Mouse (Mus musculus) gastrocnemius, adult 18-20 months (tissue): Measurements from ENCODE around the gene Ccdc187. TPM values are rescaled to one million over a fixed set of nuclear protein-coding genes. Genes with fewer than 3 reads are reported as not detected.

ENCODE experiments used
- DNase-seq: peaks from one replicate; pipeline ENCODE4 v3.0.0; 2021; ENCODE audit warnings: low spot score
- total RNA-seq, 2 experiments: library from RNA; stranded (reverse); gene quantifications; 2 replicates each; pipeline ENCODE4 v1.2.3; 2021

The Ccdc187 gene
- total RNA-seq, 2 experiments from 2014 or later: not detected

GRCm38 (mm10) chr2:26316576-26317246 is 22.4 kb upstream of the Ccdc187 start:
- peak; percentile 49 for DNase-seq

DNA sequence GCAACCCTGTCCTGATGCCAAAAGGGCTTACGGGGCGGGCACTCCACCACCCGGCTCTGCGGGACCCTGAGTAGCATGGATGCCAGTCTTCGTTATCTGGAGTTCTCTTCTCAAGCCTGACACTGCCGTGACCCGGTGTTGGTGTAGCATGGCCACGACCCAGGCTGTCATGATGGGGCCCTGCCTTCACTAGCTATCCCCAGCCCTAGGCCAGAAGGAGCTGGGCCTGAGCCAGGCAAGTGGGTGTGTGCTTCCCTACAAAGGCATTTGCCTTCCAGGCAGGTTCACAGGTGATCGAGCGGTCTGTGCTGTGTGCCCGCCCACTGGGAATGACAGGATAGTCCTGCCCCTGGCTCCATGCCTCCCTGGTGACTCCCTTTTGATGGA is 21.6 kb upstream of the Ccdc187 start:
- peak; percentile 39 for DNase-seq

DNA sequence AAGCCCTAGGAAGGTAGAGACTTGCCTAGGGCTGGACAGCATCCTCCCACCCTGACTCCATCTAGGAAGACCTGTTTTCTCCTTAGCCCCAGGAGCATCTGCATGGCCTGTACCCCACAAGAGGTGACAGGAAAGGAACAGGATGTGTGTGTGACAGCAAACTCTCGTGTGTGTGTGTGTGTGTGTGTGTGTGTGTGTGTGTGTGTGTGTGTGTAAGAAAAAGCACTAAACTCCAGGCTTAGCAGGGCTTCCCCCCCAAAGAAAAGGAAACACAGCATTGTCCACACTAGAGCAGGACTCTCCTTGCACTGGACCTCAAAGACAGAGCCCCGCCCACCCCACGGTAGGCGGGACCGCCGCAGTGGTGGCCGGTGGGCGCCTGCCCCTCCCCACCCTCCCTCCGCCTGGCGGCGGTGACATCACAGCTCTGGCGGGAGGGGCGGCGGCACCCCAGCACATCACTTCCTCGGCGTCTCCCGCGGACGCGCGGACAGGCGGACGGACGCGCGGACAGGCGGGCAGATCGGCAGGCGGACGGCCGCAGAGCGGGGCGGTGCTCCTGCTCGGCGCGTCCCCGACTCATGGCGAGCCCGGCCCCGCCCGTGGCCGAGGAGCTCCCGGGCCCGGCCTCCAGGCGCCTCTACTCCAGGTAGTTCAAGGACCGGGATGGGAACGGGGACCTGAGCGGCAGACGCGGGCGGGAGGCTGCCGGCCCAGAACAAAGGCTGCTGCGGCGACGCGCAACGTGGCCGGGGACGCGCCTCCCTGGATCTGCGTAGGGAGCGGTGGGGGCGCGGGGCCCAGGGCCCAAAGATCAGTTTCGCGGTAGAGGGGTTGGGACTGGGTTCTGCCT is 20.9 kb upstream of the Ccdc187 start, which contains the start of gene Gpsm1:
Gene Gpsm1 (plus strand): TSS at position 444 of the 853 bp plus-strand sequence.
- peak; percentile 70 for DNase-seq

GRCm38 (mm10) chr2:26314281-26315071 is 20.1 kb upstream of the Ccdc187 start:
- DNase-seq: peak; percentile 52

DNA sequence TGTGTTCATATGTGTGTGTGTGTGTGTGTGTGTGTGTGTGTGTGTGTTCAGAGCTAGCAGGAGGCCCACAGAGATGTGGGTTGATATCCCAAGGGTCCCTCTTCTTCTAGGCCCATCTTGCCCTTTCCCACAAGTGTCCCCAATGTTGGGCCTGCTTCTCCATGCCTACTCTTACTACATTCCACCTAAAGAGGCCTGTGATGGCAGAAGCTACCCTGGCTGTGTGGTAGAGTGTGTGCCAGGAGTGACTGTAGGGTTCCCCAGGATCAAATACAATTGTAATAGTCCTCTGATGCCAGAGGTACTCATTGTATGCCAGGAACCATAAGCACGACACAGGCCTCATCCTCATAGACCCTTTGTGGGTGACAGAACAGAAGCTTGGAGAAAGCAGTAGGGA is 19.0 kb upstream of the Ccdc187 start:
- no peak for DNase-seq

DNA sequence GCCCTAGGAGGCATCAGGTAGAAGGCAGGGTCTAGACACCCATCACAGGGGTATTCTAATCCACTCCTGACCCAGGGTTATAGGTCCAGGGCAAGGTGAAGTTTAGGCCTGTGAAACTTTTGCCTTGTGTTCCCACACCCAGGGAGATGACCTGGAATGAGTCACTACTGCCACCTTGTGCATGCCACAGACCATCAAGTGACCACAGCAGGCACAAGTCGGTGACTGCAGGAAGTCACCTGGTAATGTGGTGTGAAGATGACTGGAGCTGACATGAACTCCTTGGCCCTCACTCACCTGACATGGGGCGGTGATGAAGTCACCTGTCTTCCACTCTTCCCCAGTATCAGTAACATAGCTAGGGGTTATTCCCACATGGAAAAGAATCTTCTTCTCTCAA is 18.5 kb upstream of the Ccdc187 start:
- no peak for DNase-seq

GRCm38 (mm10) chr2:26311936-26312335 is 17.6 kb upstream of the Ccdc187 start:
- DNase-seq: no peak

DNA sequence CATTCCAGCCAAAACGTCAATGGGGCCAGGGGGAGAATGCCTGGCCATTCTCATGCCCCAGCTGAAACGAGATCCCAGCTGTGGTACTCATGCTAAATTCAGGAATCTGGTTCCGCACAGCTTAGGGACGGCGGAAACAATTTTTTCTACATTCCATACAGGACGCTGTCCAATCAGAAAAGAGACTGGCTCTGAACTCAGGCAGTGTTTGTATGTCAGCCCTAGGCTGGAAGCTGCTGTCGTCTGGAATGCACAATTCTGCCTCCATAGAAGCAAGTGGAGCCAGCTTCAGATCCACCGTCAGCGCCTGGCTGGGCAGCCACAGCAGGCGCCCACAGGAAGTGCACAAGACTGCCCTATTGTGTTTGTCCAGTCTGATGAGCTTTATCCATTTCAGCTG is 15.4 kb upstream of the Ccdc187 start:
- no peak for DNase-seq

- no peak for DNase-seq
Observed at GRCm38 (mm10) chr2:26306702-26307101, 12.3 kb upstream of the Ccdc187 start.

GRCm38 (mm10) chr2:26305555-26305954 is 11.2 kb upstream of the Ccdc187 start:
- DNase-seq: no peak

DNA sequence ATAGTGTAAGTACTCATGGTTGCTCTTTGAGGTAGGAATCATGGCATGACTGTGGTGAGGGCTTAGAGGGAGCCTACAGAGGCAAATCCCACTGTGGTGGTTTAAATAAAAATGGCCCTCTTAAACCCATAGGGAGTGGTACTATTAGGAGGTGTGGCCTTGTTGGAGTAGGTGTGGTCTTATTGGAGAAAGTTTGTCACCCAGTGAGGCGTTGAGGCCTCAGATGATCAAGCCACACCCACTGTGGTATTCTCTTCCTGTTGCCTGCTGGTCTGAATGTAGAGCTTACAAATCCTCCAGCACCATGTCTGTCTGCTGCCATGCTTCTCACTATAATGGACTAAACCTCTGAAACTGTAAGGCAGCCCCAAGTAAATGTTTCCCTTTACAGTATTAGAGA is 10.4 kb upstream of the Ccdc187 start:
- DNase-seq: no peak

GRCm38 (mm10) chr2:26302005-26302503 is 7.7 kb upstream of the Ccdc187 start:
- no peak for DNase-seq

DNA sequence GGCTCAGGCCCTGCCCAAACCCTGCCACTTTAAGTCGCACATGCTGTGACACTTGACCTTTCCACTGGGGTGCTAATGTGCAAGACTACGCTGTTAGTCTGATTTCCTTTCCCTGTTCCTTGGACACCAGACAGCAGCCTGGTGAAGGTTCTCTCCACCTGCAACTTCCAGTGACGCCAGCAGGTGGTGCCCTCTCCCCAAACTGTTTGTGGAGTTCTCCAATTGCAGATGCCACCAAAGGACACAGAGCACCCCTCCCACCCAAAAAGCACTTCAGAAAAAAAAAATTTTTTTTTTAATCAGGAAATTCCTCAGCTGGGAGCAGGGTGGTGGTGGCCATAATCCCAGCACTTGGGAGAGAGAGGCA is 6.4 kb upstream of the Ccdc187 start:
- DNase-seq: peak; percentile 90

GRCm38 (mm10) chr2:26300161-26300807 is 5.9 kb upstream of the Ccdc187 start:
- no peak for DNase-seq

DNA sequence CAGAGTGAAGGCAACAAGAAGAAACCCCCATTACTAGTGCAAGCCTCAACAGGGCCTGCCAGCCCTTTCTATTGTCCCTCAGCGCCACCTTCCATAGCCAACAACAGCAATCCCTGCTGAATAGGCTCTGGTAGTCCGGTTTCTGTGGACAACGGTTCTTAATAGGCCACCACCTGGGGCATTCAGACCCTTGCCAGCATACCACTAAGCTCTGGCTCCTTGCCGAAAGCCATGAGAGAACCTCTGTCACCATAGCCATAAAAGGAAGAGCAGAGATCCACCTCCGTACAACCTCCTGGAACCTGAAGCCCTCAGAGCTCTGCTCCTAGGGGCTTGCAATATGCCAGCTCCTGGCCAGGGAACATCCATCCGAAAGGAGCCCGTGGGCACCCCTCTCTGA is 5.0 kb upstream of the Ccdc187 start:
- DNase-seq: no peak

DNA sequence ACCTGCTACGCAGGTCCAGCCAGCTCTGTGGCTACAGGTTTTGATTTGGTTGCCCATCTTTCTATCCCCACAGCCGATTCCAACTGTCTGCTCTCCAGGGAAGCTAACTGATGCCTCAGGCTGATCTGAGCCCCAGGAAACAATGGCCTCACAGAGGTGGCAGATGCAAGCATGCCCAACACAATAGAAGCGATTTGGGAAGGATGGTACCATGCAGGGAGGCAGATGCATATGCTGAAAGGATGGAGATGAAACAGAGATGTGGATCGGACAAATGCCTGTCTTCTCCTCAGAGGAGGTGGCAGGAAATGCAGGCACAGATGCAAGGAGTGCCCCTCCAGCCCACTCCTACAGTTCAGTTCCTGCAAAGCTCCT is 4.5 kb upstream of the Ccdc187 start:
- no peak for DNase-seq

- DNase-seq: no peak
Observed at GRCm38 (mm10) chr2:26298208-26298855, 4.0 kb upstream of the Ccdc187 start.

- DNase-seq: no peak
Observed at GRCm38 (mm10) chr2:26296606-26297195, 2.3 kb upstream of the Ccdc187 start.

- no peak for DNase-seq
Observed at GRCm38 (mm10) chr2:26290133-26290532, 4.2 kb downstream of the Ccdc187 start.

DNA sequence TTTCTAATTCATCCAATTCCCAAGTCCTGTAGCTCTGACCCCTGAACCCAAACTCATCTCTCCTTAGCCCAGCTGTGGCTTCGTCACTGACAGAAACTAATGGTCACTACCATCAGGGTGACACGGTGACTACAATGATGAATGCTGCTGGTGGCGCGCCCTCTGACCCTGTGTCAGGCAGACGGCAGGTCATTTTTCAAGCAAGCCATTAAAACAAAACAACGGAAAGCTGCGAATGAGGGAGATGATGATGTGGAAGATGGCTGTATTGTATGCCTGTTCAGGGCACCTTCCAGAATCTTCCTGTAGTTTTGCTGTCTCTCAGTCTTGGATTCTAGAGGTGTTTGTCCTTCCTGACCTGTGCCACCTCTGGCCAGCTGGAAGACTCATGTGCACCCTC is 8.0 kb downstream of the Ccdc187 start:
- DNase-seq: no peak

DNA sequence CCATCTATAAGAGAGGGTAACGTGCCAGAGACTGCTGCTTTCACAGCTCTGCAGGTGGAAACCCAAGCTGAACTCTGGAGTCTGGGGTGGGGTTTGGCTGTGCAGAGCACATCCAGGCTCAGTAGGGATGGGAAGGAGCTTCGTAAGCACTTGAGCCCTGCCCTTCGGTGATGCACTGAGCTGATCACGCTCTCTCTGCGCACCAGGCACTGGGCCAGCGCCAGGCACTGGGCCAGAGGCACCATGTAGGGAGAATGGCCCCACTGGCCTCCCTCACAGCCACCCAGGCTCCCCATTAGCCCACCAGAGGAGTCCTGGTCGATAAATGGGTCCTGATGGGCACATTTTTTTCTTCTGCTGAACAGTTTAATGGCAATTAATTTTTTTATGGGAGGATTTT is 8.6 kb downstream of the Ccdc187 start:
- DNase-seq: no peak
